Comparison of ENCODE assay signal across 8 mouse cellular contexts in genomic region chr9:120349145-120349544, GRCm38 (mm10). TPM values are rescaled to one million over a fixed set of nuclear protein-coding genes. Genes with fewer than 3 reads are reported as not detected.
A peak's percentile ranks its signal among the peaks of the same experiment; 100 is the strongest.
DNase-seq lines count a peak whose midpoint lies in the region; ATAC-seq and TF ChIP-seq lines count a peak whose summit lies in the region.

No protein-coding gene starts in this region.

- DNase-seq in hindbrain, embryonic 10.5 days (ENCODE audit: low spot score): no peak
- DNase-seq in hindbrain, embryonic 11.5 days (ENCODE audit: low spot score): no peak
- DNase-seq in brain, adult 2 months (ENCODE audit: low read depth, low spot score): peak; percentile 94
- peak; percentile 36 for DNase-seq in lung, postnatal 0 days (ENCODE audit: low spot score)
- DNase-seq in spleen, postnatal 14 days (ENCODE audit: low spot score in 2 of 2): no peak
- no peak for DNase-seq in natural killer cell, adult 2 months (ENCODE audit: low spot score in 2 of 2)

- H3K4me1 ChIP-seq in hindbrain, embryonic 10.5 days (replicated peaks): peaks cover 27% of the 10 kb centered on the region
- 0 out of 2 replicates have a peak, but pooled peaks cover 2% of the 10 kb centered on the region for H3K4me1 ChIP-seq in hindbrain, embryonic 11.5 days (replicated peaks; ENCODE audit: control insufficient read depth, insufficient read depth, low read length)
- H3K4me1 ChIP-seq in forebrain, embryonic 13.5 days: peaks cover 20% of the 10 kb centered on the region
- H3K4me1 ChIP-seq in hindbrain, embryonic 13.5 days (replicated peaks): peaks cover 38% of the 10 kb centered on the region
- no peaks in the 10 kb centered on the region; the same call in 1 of the 2 replicates for H3K4me1 ChIP-seq in lung, postnatal 0 days (ENCODE audit: insufficient read depth, low read depth, low read length)

- no peak for TF ChIP-seq CTCF in lung, postnatal 0 days (IDR thresholded peaks at IDR 0.05)

- no peak overlapping the region for H3K4me3 ChIP-seq in hindbrain, embryonic 10.5 days
- no peak overlapping the region for H3K4me3 ChIP-seq in hindbrain, embryonic 11.5 days (ENCODE audit: low read depth, low read length)
- H3K4me3 ChIP-seq in forebrain, embryonic 13.5 days: no peak overlapping the region
- no peak overlapping the region for H3K4me3 ChIP-seq in hindbrain, embryonic 13.5 days
- no peak overlapping the region for H3K4me3 ChIP-seq in lung, postnatal 0 days (ENCODE audit: low read depth, low read length)

- H3K27ac ChIP-seq in hindbrain, embryonic 10.5 days: peak overlapping the region; percentile 35; the same call in 1 of the 2 replicates
- no peak overlapping the region for H3K27ac ChIP-seq in hindbrain, embryonic 11.5 days (ENCODE audit: low read depth, low read length)
- peak overlapping the region; percentile 48 for H3K27ac ChIP-seq in forebrain, embryonic 13.5 days
- H3K27ac ChIP-seq in hindbrain, embryonic 13.5 days: peak overlapping the region; percentile 31
- no peak overlapping the region for H3K27ac ChIP-seq in lung, postnatal 0 days (ENCODE audit: low read length)

- no peak overlapping the region for H3K9ac ChIP-seq in hindbrain, embryonic 11.5 days (ENCODE audit: low read depth, low read length)
- H3K9ac ChIP-seq in forebrain, embryonic 13.5 days: no peak overlapping the region
- no peak overlapping the region for H3K9ac ChIP-seq in hindbrain, embryonic 13.5 days
- no peak overlapping the region for H3K9ac ChIP-seq in lung, postnatal 0 days (replicated peaks; ENCODE audit: low read depth)

- H3K27me3 ChIP-seq in hindbrain, embryonic 10.5 days (ENCODE audit: insufficient read depth, poor library complexity, severe bottlenecking): no peaks in the 10 kb centered on the region
- H3K27me3 ChIP-seq in hindbrain, embryonic 11.5 days (ENCODE audit: control insufficient read depth, insufficient read depth, low read length): no peaks in the 10 kb centered on the region
- H3K27me3 ChIP-seq in forebrain, embryonic 13.5 days: no peaks in the 10 kb centered on the region
- H3K27me3 ChIP-seq in hindbrain, embryonic 13.5 days: no peaks in the 10 kb centered on the region
- H3K27me3 ChIP-seq in lung, postnatal 0 days (replicated peaks; ENCODE audit: insufficient read depth, low read length): no peaks in the 10 kb centered on the region

- 0 out of 2 replicates have a peak, but pooled peaks cover 3% of the 10 kb centered on the region for H3K9me3 ChIP-seq in hindbrain, embryonic 10.5 days
- H3K9me3 ChIP-seq in hindbrain, embryonic 11.5 days (ENCODE audit: control insufficient read depth, low read length): no peaks in the 10 kb centered on the region
- peaks cover 4% of the 10 kb centered on the region for H3K9me3 ChIP-seq in forebrain, embryonic 13.5 days (replicated peaks)
- H3K9me3 ChIP-seq in hindbrain, embryonic 13.5 days: no peaks in the 10 kb centered on the region
- no peaks in the 10 kb centered on the region for H3K9me3 ChIP-seq in lung, postnatal 0 days (ENCODE audit: low read length)

- no peak overlapping the region for H3K4me2 ChIP-seq in hindbrain, embryonic 11.5 days (replicated peaks; ENCODE audit: low read depth, low read length)
- H3K4me2 ChIP-seq in forebrain, embryonic 13.5 days: no peak overlapping the region
- H3K4me2 ChIP-seq in hindbrain, embryonic 13.5 days: no peak overlapping the region
- H3K4me2 ChIP-seq in lung, postnatal 0 days (replicated peaks; ENCODE audit: low read depth, low read length): no peak overlapping the region

- ATAC-seq in hindbrain, embryonic 11.5 days (ENCODE audit: low FRiP score): no peak
- peak; percentile 83 for ATAC-seq in forebrain, embryonic 13.5 days
- ATAC-seq in hindbrain, embryonic 13.5 days (ENCODE audit: low FRiP score): peak; percentile 63
- ATAC-seq in lung, postnatal 0 days: 0 out of 2 replicates have a peak, but pooled peaks have one; percentile 22

- 65% methylated on average over 4 of the region's 4 CpGs for WGBS in hindbrain, embryonic 10.5 days
- 62% methylated on average over 4 of the region's 4 CpGs for WGBS in hindbrain, embryonic 11.5 days
- 16% methylated on average over 4 of the region's 4 CpGs for WGBS in forebrain, embryonic 13.5 days
- WGBS in hindbrain, embryonic 13.5 days: 30% methylated on average over 4 of the region's 4 CpGs
- WGBS in lung, postnatal 0 days: 36% methylated on average over 4 of the region's 4 CpGs

- no peak for TF ChIP-seq EP300 in lung, postnatal 0 days (IDR thresholded peaks at IDR 0.05)

- no peaks in the 10 kb centered on the region for H3K36me3 ChIP-seq in hindbrain, embryonic 10.5 days
- no peaks in the 10 kb centered on the region for H3K36me3 ChIP-seq in hindbrain, embryonic 11.5 days (ENCODE audit: control insufficient read depth, insufficient read depth, low read length)
- H3K36me3 ChIP-seq in forebrain, embryonic 13.5 days (ENCODE audit: poor library complexity, severe bottlenecking): no peaks in the 10 kb centered on the region
- H3K36me3 ChIP-seq in hindbrain, embryonic 13.5 days: no peaks in the 10 kb centered on the region
- no peaks in the 10 kb centered on the region for H3K36me3 ChIP-seq in lung, postnatal 0 days (ENCODE audit: insufficient read depth, low read length)

RNA-seq across cellular contexts. Expression of gene Myrip, which starts 47.8 kb away (rescaled TPM):
- 0.76 and 0.80 TPM in 2 replicates for polyA plus RNA-seq in hindbrain, embryonic 10.5 days (2016; fragmentation: Nextera tagmentation; extraction: Ambion mirVana)
- 0.25 and 0.66 TPM in 2 replicates for polyA plus RNA-seq in hindbrain, embryonic 11.5 days (2014; fragmentation: Nextera tagmentation; extraction: Ambion mirVana)
- polyA plus RNA-seq in forebrain, embryonic 13.5 days (2015; fragmentation: Nextera tagmentation; extraction: Ambion mirVana): 1.0 and 1.1 TPM in 2 replicates
- polyA plus RNA-seq in hindbrain, embryonic 13.5 days (2015; fragmentation: Nextera tagmentation; extraction: Ambion mirVana): 3.7 and 4.3 TPM in 2 replicates
- 0.58 and 0.65 TPM in 2 replicates for polyA plus RNA-seq in lung, postnatal 0 days (2015; fragmentation: Nextera tagmentation; extraction: Ambion mirVana)

Comparison
In these comparisons a context has a peak if more than half of its experiments do, and no peak if none do; other contexts are left out.
1. H3K27ac ChIP-seq: peak in hindbrain, embryonic 10.5 days (single experiment), forebrain, embryonic 13.5 days (single experiment) and hindbrain, embryonic 13.5 days (single experiment); none in hindbrain, embryonic 11.5 days (single experiment) and lung, postnatal 0 days (single experiment).
2. DNase-seq: peak in brain, adult 2 months (single experiment) and lung, postnatal 0 days (single experiment); none in hindbrain, embryonic 10.5 days (single experiment), hindbrain, embryonic 11.5 days (single experiment), spleen, postnatal 14 days (0 of 2) and natural killer cell, adult 2 months (0 of 2).